Mouse (Mus musculus) erythroblast, embryonic 14.5 days (primary cell): ENCODE data around the gene Nr5a2. TPM values are rescaled to one million over a fixed set of nuclear protein-coding genes. Genes with fewer than 3 reads are reported as not detected.

Source experiments
- H3K27me3 ChIP-seq: 2 replicates; pipeline ENCODE4 v1.6.1; 2012; ENCODE audit warnings: inconsistent platforms; ENCODE audit not compliant: control insufficient read depth
- H3K36me3 ChIP-seq: 2 replicates; pipeline ENCODE4 v1.6.1; 2012; ENCODE audit warnings: mild to moderate bottlenecking, inconsistent platforms; ENCODE audit not compliant: control insufficient read depth
- H3K4me1 ChIP-seq: 2 replicates; pipeline ENCODE4 v1.6.1; 2012; ENCODE audit warnings: inconsistent platforms; ENCODE audit not compliant: control insufficient read depth
- H3K4me3 ChIP-seq: replicated peaks from 2 replicates; pipeline ENCODE3; 2012; ENCODE audit warnings: moderate library complexity, mild to moderate bottlenecking, inconsistent platforms
- H3K9me3 ChIP-seq: 2 replicates; pipeline ENCODE4 v1.6.1; 2012; ENCODE audit warnings: low read length, inconsistent platforms, mixed read lengths; ENCODE audit not compliant: control insufficient read depth
- GATA1 ChIP-seq: IDR thresholded peaks from 2 replicates; pipeline ENCODE4 v1.6.1; 2012; ENCODE audit warnings: low read length, inconsistent platforms, mixed read lengths
- TAL1 ChIP-seq: IDR thresholded peaks from 3 replicates; pipeline ENCODE4 v1.6.1; 2012; ENCODE audit warnings: low read length, inconsistent platforms, mixed read lengths
- polyA plus RNA-seq: library from polyadenylated mRNA; stranded (reverse); fragments of >175 nt; gene quantifications from 2 replicates; pipeline ENCODE4 v1.2.3, GENCODE M21; 2012

Nr5a2 gene
- polyA plus RNA-seq, 1 experiment, result 0.06 TPM

- Histone ChIP-seq H3K9me3 (no peaks in the 10 kb centered on the region), H3K36me3 (no peaks in the 10 kb centered on the region), H3K4me1 (no peaks in the 10 kb centered on the region), H3K4me3 (no peak overlapping the region), H3K27me3 (peaks cover 86% of the 10 kb centered on the region)
- TF ChIP-seq TAL1 (no peak), GATA1 (no peak)
These were observed 8.2 kb downstream of the Nr5a2 start for GRCm38 (mm10) chr1:136951946-136952531.

GRCm38 (mm10) chr1:136951155-136951650 lies 9.0 kb downstream of the Nr5a2 start:
- no peak overlapping the region for H3K4me3 ChIP-seq
- H3K9me3 ChIP-seq, result no peaks in the 10 kb centered on the region
- peaks cover 94% of the 10 kb centered on the region for H3K27me3 ChIP-seq
- no peak for TF ChIP-seq TAL1
- no peaks in the 10 kb centered on the region for H3K36me3 ChIP-seq
- H3K4me1 ChIP-seq, result no peaks in the 10 kb centered on the region

GRCm38 (mm10) chr1:136949323-136949741 lies 10.9 kb downstream of the Nr5a2 start:
- no peaks in the 10 kb centered on the region for H3K4me1 ChIP-seq
- H3K36me3 ChIP-seq, result no peaks in the 10 kb centered on the region
- peak overlapping the region; percentile 52 for H3K4me3 ChIP-seq
- no peak for TF ChIP-seq GATA1
- no peak for TF ChIP-seq TAL1
- peaks cover 94% of the 10 kb centered on the region for H3K27me3 ChIP-seq
- H3K9me3 ChIP-seq, result no peaks in the 10 kb centered on the region

DNA sequence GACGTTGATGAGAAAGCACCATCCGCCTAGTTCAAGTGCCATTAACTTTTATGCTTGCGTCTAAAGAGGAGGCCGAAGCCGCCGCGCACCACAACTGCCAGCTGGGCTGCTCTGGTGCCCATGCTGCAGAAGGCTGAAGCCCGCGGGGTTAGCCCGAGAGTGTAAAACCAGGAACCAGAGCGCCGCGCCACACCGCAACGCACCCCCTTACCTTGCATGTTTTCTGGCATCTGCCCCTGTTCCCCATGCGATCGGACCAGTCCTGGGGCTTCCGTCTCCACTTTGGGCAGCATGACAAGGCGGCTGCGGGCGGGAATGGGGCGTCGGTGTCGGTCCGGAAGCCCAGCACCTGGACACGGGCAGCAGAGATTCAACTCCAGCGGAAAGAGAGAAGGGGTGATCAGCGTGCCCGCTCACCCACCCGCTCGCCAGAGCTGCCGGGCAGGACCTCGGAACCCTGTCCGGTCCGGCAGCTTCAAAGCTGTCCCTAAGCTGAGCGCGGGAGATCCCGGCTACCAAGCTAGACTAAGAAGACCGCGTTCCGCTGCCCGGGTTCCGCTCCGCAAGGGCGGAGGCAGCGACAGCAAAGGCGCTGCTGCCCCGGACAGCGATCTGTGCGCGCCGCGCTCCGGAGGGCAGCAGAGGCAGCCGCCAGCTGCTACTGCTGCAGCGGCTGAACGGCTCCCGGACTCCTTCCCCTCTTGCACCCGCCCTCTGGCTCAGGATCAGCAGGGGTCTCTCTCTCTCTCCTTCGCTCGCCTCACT lies 11.6 kb downstream of the Nr5a2 start:
- Histone ChIP-seq H3K27me3 (peaks cover 88% of the 10 kb centered on the region), H3K36me3 (no peaks in the 10 kb centered on the region), H3K4me3 (peak overlapping the region; percentile 52), H3K4me1 (no peaks in the 10 kb centered on the region), H3K9me3 (no peaks in the 10 kb centered on the region)
- TF ChIP-seq GATA1, result no peak
- no peak for TF ChIP-seq TAL1

DNA sequence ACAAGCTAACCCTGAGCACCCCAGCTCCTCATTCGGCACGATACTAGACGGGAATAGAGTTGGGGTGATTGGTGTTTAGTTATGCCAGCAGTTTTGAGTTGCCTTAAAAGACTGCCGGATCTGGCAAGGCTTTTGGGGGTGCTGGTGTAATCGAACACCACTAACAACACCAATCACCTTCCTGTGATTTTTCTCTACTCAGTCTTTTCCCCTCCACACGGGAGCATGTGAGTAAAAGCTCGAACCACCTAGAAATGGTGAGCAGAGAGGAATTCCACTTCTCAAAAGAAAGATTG lies 12.2 kb downstream of the Nr5a2 start:
- peaks cover 82% of the 10 kb centered on the region for H3K27me3 ChIP-seq
- H3K36me3 ChIP-seq, result no peaks in the 10 kb centered on the region
- TF ChIP-seq TAL1, result no peak
- no peak for TF ChIP-seq GATA1
- peak overlapping the region; percentile 52 for H3K4me3 ChIP-seq
- H3K9me3 ChIP-seq, result no peaks in the 10 kb centered on the region
- no peaks in the 10 kb centered on the region for H3K4me1 ChIP-seq

DNA sequence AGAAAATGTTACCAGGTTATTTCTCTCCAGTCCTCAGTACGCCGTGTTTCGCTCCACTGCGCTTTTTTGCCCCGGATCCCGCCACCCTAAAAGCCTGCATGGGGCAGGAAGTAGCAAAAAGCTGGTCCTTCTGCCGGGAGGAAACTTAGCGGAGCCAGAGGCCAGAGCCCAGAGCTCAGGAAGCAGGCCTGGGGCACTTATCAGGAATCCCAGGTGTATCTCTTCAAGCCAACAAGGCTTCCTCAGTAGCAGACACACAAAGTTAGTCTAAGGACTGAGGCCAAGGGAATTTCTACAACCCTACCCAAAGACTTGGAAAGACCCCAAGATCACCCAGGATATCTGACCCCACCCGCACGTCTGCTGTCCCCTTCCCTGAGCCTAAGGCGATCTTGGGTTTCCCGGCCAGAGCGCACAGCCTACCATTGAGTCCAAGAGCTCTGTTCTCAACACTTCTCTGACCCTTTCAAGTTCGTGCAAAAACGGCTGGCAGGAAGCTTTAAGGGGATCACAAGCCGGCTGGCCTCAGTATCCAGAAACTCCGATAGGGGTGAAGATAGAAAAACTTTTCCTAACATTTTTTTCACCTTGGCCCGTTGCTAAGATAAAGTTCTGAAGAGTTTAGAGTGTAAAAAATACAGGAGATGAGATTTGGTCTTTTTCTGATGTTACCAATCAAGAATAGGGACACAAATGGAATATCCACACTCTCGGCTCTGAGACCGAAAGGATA lies 12.7 kb downstream of the Nr5a2 start:
- H3K4me3 ChIP-seq, result peak overlapping the region; percentile 52
- H3K9me3 ChIP-seq, result no peaks in the 10 kb centered on the region

DNA sequence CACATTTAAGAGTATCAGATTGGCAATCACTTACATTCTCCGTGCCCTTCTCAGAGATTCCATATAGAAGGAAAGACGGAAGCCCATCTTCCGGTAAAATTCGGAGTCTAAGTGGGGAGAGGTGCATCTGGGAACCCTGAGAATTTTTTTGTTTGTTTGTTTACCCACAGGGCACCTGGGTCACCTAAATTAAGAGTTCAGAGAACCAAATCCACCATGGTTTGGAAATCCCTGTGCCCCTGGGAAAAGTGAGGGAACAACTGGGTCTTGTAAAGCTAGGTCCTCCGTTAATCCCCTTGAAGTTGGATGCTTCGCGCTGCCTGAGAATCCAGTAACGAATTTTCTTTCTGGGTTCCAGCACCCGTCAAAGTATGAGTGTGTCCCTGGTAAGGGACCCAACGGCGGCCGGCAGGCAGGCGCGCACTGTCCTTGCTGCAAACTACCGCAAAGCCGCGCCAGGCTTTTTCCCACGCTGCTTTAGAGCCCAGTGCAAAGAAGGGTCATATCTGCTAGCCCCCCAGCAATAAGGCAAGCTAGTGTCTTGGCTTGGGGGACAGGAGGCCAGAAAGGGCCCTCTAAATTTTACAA lies 13.3 kb downstream of the Nr5a2 start:
- no peaks in the 10 kb centered on the region for H3K36me3 ChIP-seq
- TF ChIP-seq TAL1, result no peak
- TF ChIP-seq GATA1, result no peak
- H3K4me3 ChIP-seq, result peak overlapping the region; percentile 52
- H3K9me3 ChIP-seq, result no peaks in the 10 kb centered on the region
- H3K4me1 ChIP-seq, result no peaks in the 10 kb centered on the region
- peaks cover 70% of the 10 kb centered on the region for H3K27me3 ChIP-seq

More for the DNA sequence above, 12.7 kb downstream of the Nr5a2 start:
- Histone ChIP-seq H3K27me3 (peaks cover 77% of the 10 kb centered on the region), H3K4me1 (no peaks in the 10 kb centered on the region), H3K36me3 (no peaks in the 10 kb centered on the region)
- TF ChIP-seq TAL1 (no peak), GATA1 (no peak)

DNA sequence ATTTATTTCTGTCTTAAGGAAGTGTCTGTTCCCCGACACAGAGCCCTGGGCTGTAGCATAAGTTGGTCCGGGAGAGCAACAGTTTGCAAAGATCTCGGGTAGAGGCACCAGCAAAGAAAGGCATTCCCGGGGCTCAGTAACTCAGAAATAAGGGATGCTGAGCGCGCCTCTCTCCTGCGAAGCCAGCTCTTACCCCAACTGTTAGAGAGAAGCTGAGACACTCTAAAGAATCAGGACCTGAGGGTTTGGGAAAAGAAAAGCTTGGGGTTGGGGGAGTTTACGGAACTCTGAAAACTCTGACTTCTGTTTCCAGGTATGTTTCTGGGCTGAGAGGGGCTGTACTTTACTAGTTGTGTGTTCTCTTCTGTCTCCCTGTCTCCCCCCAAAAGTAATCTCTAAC lies 13.8 kb downstream of the Nr5a2 start:
- no peak for TF ChIP-seq TAL1
- TF ChIP-seq GATA1, result no peak
- Histone ChIP-seq H3K4me3 (no peak overlapping the region), H3K27me3 (peaks cover 66% of the 10 kb centered on the region)

GRCm38 (mm10) chr1:136945876-136946275 lies 14.4 kb downstream of the Nr5a2 start:
- TF ChIP-seq GATA1 (no peak), TAL1 (no peak)
- Histone ChIP-seq H3K9me3 (no peaks in the 10 kb centered on the region), H3K4me1 (no peaks in the 10 kb centered on the region), H3K27me3 (peaks cover 61% of the 10 kb centered on the region), H3K36me3 (no peaks in the 10 kb centered on the region; the same call in 1 of the 2 replicates), H3K4me3 (no peak overlapping the region)

More for the DNA sequence above, 13.8 kb downstream of the Nr5a2 start:
- Histone ChIP-seq H3K4me1 (no peaks in the 10 kb centered on the region), H3K9me3 (no peaks in the 10 kb centered on the region), H3K36me3 (no peaks in the 10 kb centered on the region)
